Mouse (Mus musculus): ENCODE results near the gene Onecut1. TPM values are rescaled to one million over a fixed set of nuclear protein-coding genes. Genes with fewer than 3 reads are reported as not detected.

The Onecut1 gene
- polyA plus RNA-seq, 1 experiment from 2014 or later = 9.1 TPM

DNA sequence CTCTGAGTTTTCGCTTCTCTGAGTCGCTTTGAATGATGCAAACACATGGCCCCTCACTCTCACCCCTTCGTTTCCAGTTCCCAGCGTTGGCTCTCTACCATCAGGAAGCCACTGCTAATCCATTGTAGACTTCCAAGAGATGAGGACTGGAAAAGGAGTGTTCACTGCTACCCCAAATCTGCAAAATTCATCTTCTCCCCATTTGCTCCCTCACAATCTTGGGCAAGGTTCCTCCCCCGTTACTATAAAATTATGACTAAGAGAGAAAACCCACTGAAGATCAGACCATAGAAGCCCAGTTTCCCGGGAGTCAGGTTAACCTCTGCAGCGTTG, 4.2 kb upstream of the Onecut1 start:
- DNase-seq = no peak
- TF ChIP-seq EP300 (IDR thresholded peaks at IDR 0.05; ENCODE audit: low read depth) (no peak), CTCF (IDR thresholded peaks at IDR 0.05; ENCODE audit: low read depth) (no peak)
- Histone ChIP-seq H3K4me3 (ENCODE audit: low read depth, low read length) (no peak overlapping the region), H3K4me1 (ENCODE audit: insufficient read depth) (peaks cover 3% of the 10 kb centered on the region), H3K27me3 (ENCODE audit: insufficient read depth, low read length) (peaks cover 72% of the 10 kb centered on the region), H3K36me3 (replicated peaks; ENCODE audit: insufficient read depth, low read length) (no peaks in the 10 kb centered on the region; the same call in 1 of the 2 replicates), H3K9ac (replicated peaks) (no peak overlapping the region), H3K4me2 (ENCODE audit: low read depth, low read length) (no peak overlapping the region), H3K27ac (ENCODE audit: low read depth) (no peak overlapping the region), H3K9me3 (ENCODE audit: low read length) (no peaks in the 10 kb centered on the region)
- no peak for ATAC-seq
- WGBS (ENCODE audit: insufficient replicate concordance) = 10% methylated on average over 7 of the region's 7 CpGs

DNA sequence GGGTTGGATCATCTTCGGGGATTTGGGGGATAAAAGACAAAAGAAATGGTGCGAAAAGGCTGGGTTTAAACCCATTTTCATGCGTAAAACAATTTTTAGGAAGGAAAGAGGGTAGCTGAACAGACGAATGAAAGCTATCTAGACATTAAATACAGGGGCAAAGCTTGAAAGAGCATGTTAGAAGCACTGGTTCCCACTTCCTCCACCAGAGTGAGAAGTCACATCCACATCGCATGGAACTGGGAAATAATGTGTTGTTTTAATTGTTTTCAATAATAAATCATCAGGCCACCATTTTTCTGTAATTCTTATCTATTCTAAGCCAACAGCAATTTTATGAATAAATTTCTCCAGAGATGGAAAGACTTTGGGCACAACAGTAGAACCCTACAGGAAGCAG, 3.6 kb upstream of the Onecut1 start:
- Histone ChIP-seq H3K27me3 (ENCODE audit: insufficient read depth, low read length) (peaks cover 76% of the 10 kb centered on the region), H3K9me3 (ENCODE audit: low read length) (no peaks in the 10 kb centered on the region), H3K27ac (ENCODE audit: low read depth) (no peak overlapping the region), H3K36me3 (replicated peaks; ENCODE audit: insufficient read depth, low read length) (no peaks in the 10 kb centered on the region; the same call in 1 of the 2 replicates), H3K4me1 (ENCODE audit: insufficient read depth) (peaks cover 3% of the 10 kb centered on the region), H3K4me3 (ENCODE audit: low read depth, low read length) (no peak overlapping the region), H3K4me2 (ENCODE audit: low read depth, low read length) (no peak overlapping the region), H3K9ac (replicated peaks) (no peak overlapping the region)
- 20% methylated on average over 5 of the region's 5 CpGs for WGBS (ENCODE audit: insufficient replicate concordance)
- ATAC-seq (no peak), DNase-seq (no peak)
- TF ChIP-seq EP300 (IDR thresholded peaks at IDR 0.05; ENCODE audit: low read depth) (no peak), CTCF (IDR thresholded peaks at IDR 0.05; ENCODE audit: low read depth) (no peak)

DNA sequence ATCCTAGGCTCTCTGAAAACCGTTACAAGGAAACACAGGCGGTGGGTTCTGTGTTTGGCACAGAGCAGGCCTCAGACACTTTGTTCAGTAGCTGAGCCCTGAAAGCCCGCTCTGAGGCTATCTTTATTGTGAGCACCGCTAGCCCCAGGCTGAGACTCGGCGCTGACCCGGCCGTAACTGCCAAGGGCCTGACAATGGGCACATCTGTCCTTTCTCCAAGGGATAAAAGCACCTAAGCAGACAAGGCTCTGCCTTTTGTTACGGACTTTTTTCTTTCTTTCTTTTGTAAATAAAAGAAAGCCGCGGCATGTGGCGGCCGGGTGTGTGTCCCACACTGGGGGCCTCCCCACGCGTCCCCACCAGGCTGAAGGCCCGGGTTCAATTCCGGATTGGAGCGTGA, 1.3 kb upstream of the Onecut1 start:
- no peak overlapping the region for H3K4me2 ChIP-seq (ENCODE audit: low read depth, low read length)
- no peak overlapping the region for H3K4me3 ChIP-seq (ENCODE audit: low read depth, low read length)
- H3K27me3 ChIP-seq (ENCODE audit: insufficient read depth, low read length) = peaks cover 81% of the 10 kb centered on the region
- ATAC-seq (no peak), DNase-seq (no peak)
- H3K27ac ChIP-seq (ENCODE audit: low read depth) = no peak overlapping the region
- no peak overlapping the region for H3K9ac ChIP-seq (replicated peaks)
- TF ChIP-seq EP300 (IDR thresholded peaks at IDR 0.05; ENCODE audit: low read depth) (no peak), CTCF (IDR thresholded peaks at IDR 0.05; ENCODE audit: low read depth) (no peak)
- H3K36me3 ChIP-seq (replicated peaks; ENCODE audit: insufficient read depth, low read length) = no peaks in the 10 kb centered on the region; the same call in 1 of the 2 replicates
- 29% methylated on average over 18 of the region's 18 CpGs for whole genome bisulfite sequencing (ENCODE audit: insufficient replicate concordance)
- H3K4me1 ChIP-seq (ENCODE audit: insufficient read depth) = peaks cover 3% of the 10 kb centered on the region; the same call in 1 of the 2 replicates
- H3K9me3 ChIP-seq (ENCODE audit: low read length) = no peaks in the 10 kb centered on the region

DNA sequence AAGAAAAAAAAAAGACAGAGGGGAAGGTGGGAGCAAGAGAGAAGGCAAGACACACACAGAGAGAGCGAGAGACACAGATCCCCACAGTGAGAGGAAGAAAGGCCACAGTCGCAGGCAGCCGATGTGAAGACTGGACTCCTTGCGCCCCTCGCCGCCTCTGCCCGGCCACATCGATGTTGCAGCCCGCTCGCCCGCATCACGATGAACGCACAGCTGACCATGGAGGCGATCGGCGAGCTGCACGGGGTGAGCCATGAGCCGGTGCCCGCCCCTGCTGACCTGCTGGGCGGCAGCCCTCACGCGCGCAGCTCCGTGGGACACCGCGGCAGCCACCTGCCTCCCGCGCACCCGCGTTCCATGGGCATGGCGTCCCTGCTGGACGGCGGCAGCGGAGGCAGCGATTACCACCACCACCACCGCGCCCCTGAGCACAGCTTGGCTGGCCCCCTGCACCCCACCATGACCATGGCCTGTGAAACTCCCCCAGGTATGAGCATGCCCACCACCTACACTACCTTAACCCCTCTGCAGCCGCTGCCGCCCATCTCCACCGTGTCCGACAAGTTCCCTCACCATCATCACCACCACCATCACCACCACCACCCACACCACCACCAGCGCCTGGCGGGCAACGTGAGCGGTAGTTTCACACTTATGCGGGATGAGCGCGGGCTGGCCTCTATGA, 517 bp downstream of the Onecut1 start:
- Histone ChIP-seq H3K36me3 (replicated peaks; ENCODE audit: insufficient read depth, low read length) (no peaks in the 10 kb centered on the region; the same call in 1 of the 2 replicates), H3K4me2 (ENCODE audit: low read depth, low read length) (peak overlapping the region; percentile 66), H3K27ac (ENCODE audit: low read depth) (peak overlapping the region; percentile 68), H3K27me3 (ENCODE audit: insufficient read depth, low read length) (peaks cover 86% of the 10 kb centered on the region), H3K9me3 (ENCODE audit: low read length) (no peaks in the 10 kb centered on the region), H3K9ac (replicated peaks) (peak overlapping the region; percentile 74), H3K4me3 (ENCODE audit: low read depth, low read length) (peak overlapping the region; percentile 60), H3K4me1 (ENCODE audit: insufficient read depth) (0 out of 2 replicates have a peak, but pooled peaks cover 3% of the 10 kb centered on the region)
- 3% methylated on average over 47 of the region's 48 CpGs for WGBS (ENCODE audit: insufficient replicate concordance)
- TF ChIP-seq CTCF (IDR thresholded peaks at IDR 0.05; ENCODE audit: low read depth) (no peak), EP300 (IDR thresholded peaks at IDR 0.05; ENCODE audit: low read depth) (no peak)
- DNase-seq = peak; percentile 30
- no peak for ATAC-seq

GRCm38 (mm10) chr9:74862783-74863654, 1.3 kb downstream of the Onecut1 start:
- peak overlapping the region; percentile 74 for H3K9ac ChIP-seq (replicated peaks)
- TF ChIP-seq CTCF (IDR thresholded peaks at IDR 0.05; ENCODE audit: low read depth) (no peak), EP300 (IDR thresholded peaks at IDR 0.05; ENCODE audit: low read depth) (no peak)
- peak; percentile 18 for ATAC-seq
- no peaks in the 10 kb centered on the region for H3K9me3 ChIP-seq (ENCODE audit: low read length)
- H3K27ac ChIP-seq (ENCODE audit: low read depth) = peak overlapping the region; percentile 76
- WGBS (ENCODE audit: insufficient replicate concordance) = 2% methylated on average over 56 of the region's 56 CpGs
- peak overlapping the region; percentile 60 for H3K4me3 ChIP-seq (ENCODE audit: low read depth, low read length)
- peak; percentile 46 for DNase-seq
- no peaks in the 10 kb centered on the region; the same call in 1 of the 2 replicates for H3K36me3 ChIP-seq (replicated peaks; ENCODE audit: insufficient read depth, low read length)
- H3K4me2 ChIP-seq (ENCODE audit: low read depth, low read length) = peak overlapping the region; percentile 66
- H3K27me3 ChIP-seq (ENCODE audit: insufficient read depth, low read length) = peaks cover 84% of the 10 kb centered on the region
- H3K4me1 ChIP-seq (ENCODE audit: insufficient read depth) = no peaks in the 10 kb centered on the region
